In the genomic region with DNA sequence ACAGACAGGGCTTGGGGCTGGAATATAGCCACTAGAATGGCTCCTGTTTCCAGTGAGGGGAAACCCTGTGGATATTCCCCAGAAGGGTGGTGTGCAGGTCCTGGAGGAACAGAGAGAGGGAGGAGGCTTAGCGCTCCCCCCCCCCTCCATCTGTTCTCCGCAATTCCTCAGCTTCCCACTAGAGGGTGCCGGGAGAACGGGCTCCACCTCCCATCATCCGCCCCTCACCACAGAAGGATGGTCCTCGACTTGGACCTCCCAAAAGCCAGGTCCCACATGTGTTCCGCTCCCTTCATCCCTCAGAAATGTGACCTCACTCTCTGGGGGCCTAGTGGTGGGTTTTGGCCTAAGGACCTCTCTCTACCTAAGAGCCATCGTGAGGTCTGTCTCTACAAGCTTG, we compare ENCODE assay signal across 8 mouse cellular contexts. TPM values are rescaled to one million over a fixed set of nuclear protein-coding genes. Genes with fewer than 3 reads are reported as not detected.
DNase-seq lines count a peak whose midpoint lies in the region; ATAC-seq and TF ChIP-seq lines count a peak whose summit lies in the region.

No protein-coding gene starts in this region.

- H3K4me3 ChIP-seq in C2C12 (ENCODE audit: insufficient read depth, poor library complexity, severe bottlenecking) = no peak overlapping the region
- no peak overlapping the region for H3K4me3 ChIP-seq in intestine, postnatal 0 days (ENCODE audit: low read depth, low read length)

- H3ac ChIP-seq in C2C12 (ENCODE audit: control insufficient read depth, insufficient read length, low read depth) = no peak overlapping the region

- peak overlapping the region; percentile 44; the same call in 1 of the 2 replicates for H3K4me2 ChIP-seq in intestine, postnatal 0 days (replicated peaks; ENCODE audit: low read depth)

- H3K36me3 ChIP-seq in C2C12 (ENCODE audit: control insufficient read depth, insufficient read depth) = no peaks in the 10 kb centered on the region
- no peaks in the 10 kb centered on the region for H3K36me3 ChIP-seq in intestine, postnatal 0 days (ENCODE audit: control insufficient read depth, insufficient read depth)

- no peak overlapping the region for H3K9ac ChIP-seq in intestine, postnatal 0 days (ENCODE audit: low read depth, low read length)

- 0 out of 2 replicates have a peak overlapping the region, but pooled peaks have one; percentile 41 for H3K27ac ChIP-seq in intestine, postnatal 0 days (ENCODE audit: low read depth, low read length)

- peak; percentile 39 for ATAC-seq in intestine, postnatal 0 days
- peak; percentile 69 for ATAC-seq in megakaryocyte progenitor cell, adult 5-6 weeks (replicated peaks; ENCODE audit: poor library complexity)

- peak; percentile 51 for TF ChIP-seq CTCF in C2C12 (IDR thresholded peaks at IDR 0.05; ENCODE audit: control insufficient read depth, insufficient read depth, insufficient read length)
- peak; percentile 95 for TF ChIP-seq CTCF in intestine, postnatal 0 days (IDR thresholded peaks at IDR 0.05; ENCODE audit: low read depth)

- peaks cover 20% of the 10 kb centered on the region for H3K27me3 ChIP-seq in C2C12 (ENCODE audit: control insufficient read depth, insufficient read depth, insufficient read length)
- H3K27me3 ChIP-seq in intestine, postnatal 0 days (replicated peaks; ENCODE audit: control insufficient read depth, insufficient read depth, low read length) = 0 out of 2 replicates have a peak, but pooled peaks cover 6% of the 10 kb centered on the region

- no peaks in the 10 kb centered on the region for H3K9me3 ChIP-seq in intestine, postnatal 0 days (ENCODE audit: control insufficient read depth)

- H3K79me3 ChIP-seq in C2C12 (ENCODE audit: low read depth) = no peaks in the 10 kb centered on the region

- H3K4me1 ChIP-seq in intestine, postnatal 0 days (replicated peaks; ENCODE audit: control insufficient read depth, insufficient read depth, low read length) = 0 out of 2 replicates have a peak, but pooled peaks cover 7% of the 10 kb centered on the region

- no peaks in the 10 kb centered on the region for H3K79me2 ChIP-seq in C2C12 (ENCODE audit: control insufficient read depth, insufficient read depth)

- 5% methylated on average over 7 of the region's 8 CpGs for WGBS in intestine, postnatal 0 days

- peak; percentile 59 for DNase-seq in adrenal gland, adult 2 months
- DNase-seq in adrenal gland, adult 8-10 months = no peak
- DNase-seq in cerebellum, postnatal 14 days = peak; percentile 81 to 83
- peak; percentile 96 for DNase-seq in heart, adult 11 months
- DNase-seq in thymus, postnatal 0 days (ENCODE audit: low spot score) = peak; percentile 27

TF ChIP-seq in C2C12, 6 proteins besides CTCF, POLR2A, EP300 and RAD21:
- TF ChIP-seq CEBPB (IDR thresholded peaks at IDR 0.05; ENCODE audit: low read depth) (no peak), MYOG (IDR thresholded peaks at IDR 0.05; ENCODE audit: control insufficient read depth, extremely low read depth, insufficient read length) (no peak), MYOD1 (IDR thresholded peaks at IDR 0.05; ENCODE audit: control insufficient read depth, insufficient read length, low read depth) (no peak), MAX (IDR thresholded peaks at IDR 0.05) (no peak), FOSL1 (IDR thresholded peaks at IDR 0.05; ENCODE audit: insufficient read depth, low read length, poor library complexity, severe bottlenecking) (no peak), USF1 (IDR thresholded peaks at IDR 0.05; ENCODE audit: low read depth) (no peak)

RNA-seq across cellular contexts. Expression of gene Col16a1, which starts 11.5 kb away (rescaled TPM):
- 10 to 100 TPM in 1 of 2 experiments, 1 to 10 TPM in 1; 9.2 to 15.8 TPM for total RNA-seq in adrenal gland, adult 2 months (2021)
- polyA plus RNA-seq in adrenal gland, adult 2 months (2012; rRNA removed) = 15.7 and 23.4 TPM in 2 replicates
- 10 to 100 TPM in 3 of 4 experiments, 1 to 10 TPM in 1; 10.0 to 31.9 (median 19.9) TPM for total RNA-seq in adrenal gland, adult 8-10 months (2022)
- 7.5 TPM for polyA plus RNA-seq in C2C12 (2012; fragmentation: generic; extraction: Trizol)
- polyA plus RNA-seq in intestine, postnatal 0 days (2015; fragmentation: Nextera tagmentation; extraction: Ambion mirVana) = 23.1 and 25.6 TPM in 2 replicates
- total RNA-seq in megakaryocyte progenitor cell, adult 5-6 weeks (2015) = 0.24 and 1.1 TPM in 2 replicates
- 0.17 and 0.84 TPM in 2 replicates for total RNA-seq in megakaryocyte progenitor cell, adult 5-6 weeks (2017)
- polyA plus RNA-seq in thymus, postnatal 0 days (2015; fragmentation: Nextera tagmentation; extraction: Ambion mirVana) = 3.5 and 6.2 TPM in 2 replicates

RNA-seq across cellular contexts. Expression of gene Adgrb2, which starts 51.4 kb away (rescaled TPM):
- total RNA-seq in adrenal gland, adult 2 months (2021) = 10 to 100 TPM; 18.7 to 24.9 TPM
- polyA plus RNA-seq in adrenal gland, adult 2 months (2012; rRNA removed) = 87.5 and 105 TPM in 2 replicates
- total RNA-seq in adrenal gland, adult 8-10 months (2022) = 10 to 100 TPM; 26.8 to 55.8 (median 42.2) TPM
- polyA plus RNA-seq in C2C12 (2012; fragmentation: generic; extraction: Trizol) = 0.06 TPM
- 0.43 and 0.70 TPM in 2 replicates for polyA plus RNA-seq in intestine, postnatal 0 days (2015; fragmentation: Nextera tagmentation; extraction: Ambion mirVana)
- not detected in 2 replicates for total RNA-seq in megakaryocyte progenitor cell, adult 5-6 weeks (2015)
- 0.41 TPM in 1 of 2 replicates, not detected in the other for total RNA-seq in megakaryocyte progenitor cell, adult 5-6 weeks (2017)
- polyA plus RNA-seq in thymus, postnatal 0 days (2015; fragmentation: Nextera tagmentation; extraction: Ambion mirVana) = 0.17 and 0.36 TPM in 2 replicates

Comparison
In these comparisons a context has a peak if more than half of its experiments do, and no peak if none do; other contexts are left out.
1. RNA of gene Adgrb2, which starts 51.4 kb away (polyA plus RNA-seq): 87.5 to 105 TPM in adrenal gland, adult 2 months; 0.43 to 0.70 TPM in intestine, postnatal 0 days, 0.17 to 0.36 TPM in thymus, postnatal 0 days and 0.06 TPM in C2C12 (single experiment); every median in the first group is over 10 times any median in the second.